Mouse (Mus musculus) kidney, postnatal 10 days (tissue): ENCODE measurements at regions not wholly inside any gene's neighbourhood (a gene's known extent, or its start where the extent isn't known, plus 50 kb on each side); places are given as distances from the start of the nearest gene placed in this dataset.

Source experiments
- DNase-seq: peaks from one replicate; pipeline ENCODE4 v3.0.0; 2021; ENCODE audit warnings: mixed read lengths

- DNase-seq = no peak
These were observed 210.3 kb upstream of the Zic4 start for GRCm38 (mm10) chr9:91151893-91152292.

- DNase-seq = no peak
These were observed 202.9 kb upstream of the Zic4 start for GRCm38 (mm10) chr9:91159311-91159710.

GRCm38 (mm10) chr9:91167871-91168270 is 194.3 kb upstream of the Zic4 start:
- no peak for DNase-seq

GRCm38 (mm10) chr9:91193221-91193620 is 169.0 kb upstream of the Zic4 start:
- DNase-seq = no peak

DNA sequence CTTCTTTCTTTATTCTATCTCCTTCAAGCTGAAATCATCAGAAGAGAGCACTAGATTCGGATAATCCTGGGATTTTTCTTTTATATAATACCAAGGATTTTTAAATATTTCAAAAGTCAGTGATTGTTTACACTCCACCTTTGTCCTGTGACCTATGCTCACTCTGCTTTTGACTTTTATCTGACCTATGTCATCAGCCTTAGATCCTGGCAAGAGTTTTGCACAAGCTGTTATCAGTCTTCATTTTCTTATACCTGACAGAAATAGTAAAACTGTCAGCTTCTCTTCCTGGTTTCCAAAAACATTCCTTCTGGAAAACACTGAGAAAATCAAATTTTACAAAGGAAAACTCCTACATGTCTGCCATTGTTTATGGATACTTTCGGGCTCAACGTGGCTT is 168.3 kb upstream of the Zic4 start:
- DNase-seq = no peak

DNA sequence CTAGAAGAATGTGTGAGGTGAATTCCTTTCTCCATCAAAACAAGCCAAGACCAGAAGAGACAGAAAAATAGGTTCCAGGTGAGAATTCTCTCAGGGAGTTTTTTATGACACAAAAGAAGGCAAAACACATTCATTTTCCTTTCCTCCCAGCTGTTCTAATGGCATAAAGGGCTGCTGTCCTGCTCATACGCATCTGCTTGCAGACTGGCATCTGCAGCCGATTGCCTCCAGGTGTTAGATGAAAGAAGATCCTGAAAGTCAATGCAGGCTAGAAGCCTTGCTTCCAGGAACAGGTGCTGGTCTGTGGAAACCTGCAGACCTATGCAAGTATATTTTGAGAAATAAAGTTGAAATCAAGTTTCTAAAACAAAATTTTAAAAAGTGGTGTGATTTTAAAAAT is 154.9 kb upstream of the Zic4 start:
- DNase-seq = no peak

GRCm38 (mm10) chr9:91227673-91228440 is 134.4 kb upstream of the Zic4 start:
- no peak for DNase-seq

GRCm38 (mm10) chr9:91228525-91228924 is 133.7 kb upstream of the Zic4 start:
- no peak for DNase-seq

DNA sequence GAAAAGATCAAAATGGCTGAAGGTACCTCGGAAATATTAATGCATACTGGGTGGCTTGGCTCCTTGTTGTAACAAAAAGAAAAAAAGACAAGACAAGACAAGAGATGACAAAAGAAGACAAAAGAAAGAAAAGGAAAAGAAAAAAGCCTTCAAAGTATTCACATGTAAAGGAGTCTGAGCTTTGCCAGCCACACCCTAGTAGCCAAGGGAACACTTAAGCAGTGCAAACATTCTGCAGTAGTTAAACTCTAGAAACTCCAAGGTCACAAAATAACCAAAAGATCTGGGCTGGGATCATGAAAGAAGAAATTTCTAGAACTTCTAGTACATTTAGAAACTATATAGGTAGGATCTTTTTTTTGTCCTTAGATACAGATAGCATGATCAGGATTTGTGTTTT is 108.3 kb upstream of the Zic4 start:
- DNase-seq = no peak

GRCm38 (mm10) chr9:91291340-91291739 is 70.9 kb upstream of the Zic4 start:
- DNase-seq = no peak
